ENCODE assay signal across 10 mouse cellular contexts in the genomic region with DNA sequence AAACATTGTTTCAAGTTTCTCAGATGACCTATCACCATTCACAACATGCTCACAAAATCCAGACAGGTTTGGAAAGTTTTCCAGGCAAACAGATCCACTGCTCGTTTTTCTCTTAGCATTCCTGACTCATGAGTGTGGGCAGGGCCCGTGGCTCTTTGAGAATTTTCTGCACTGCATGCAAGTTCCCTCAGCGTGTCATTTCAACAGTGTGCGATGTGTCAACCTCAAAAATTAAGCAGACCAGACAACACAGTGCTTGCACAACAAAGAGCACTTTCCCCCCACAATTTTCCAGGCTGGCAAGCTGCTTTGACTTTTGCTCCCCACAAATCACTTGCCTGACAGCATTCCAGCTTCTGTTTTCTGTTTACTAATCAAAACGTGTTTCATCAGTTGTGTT.
A peak's percentile ranks its signal among the peaks of the same experiment; 100 is the strongest.
DNase-seq lines count a peak whose midpoint lies in the region; ATAC-seq lines count a peak whose summit lies in the region.
"Had no signal": no experiment of that assay in that cellular context is flagged by ENCODE, and none has a peak within 500 bp of the region (broad histone marks: within the 10 kb centered on the region; RNA-seq: fewer than 3 reads in every experiment).

No protein-coding gene starts in this region.

- peak; percentile 3 for DNase-seq in kidney, adult 11 months
- no peak for DNase-seq in kidney, adult 18-20 months
- peak; percentile 6 to 13 for DNase-seq in right cerebral cortex, adult 2 months (ENCODE audit: low spot score in 2 of 2)
- no peak for DNase-seq in right cerebral cortex, postnatal 25 days
- DNase-seq in frontal cortex, postnatal 36 days (ENCODE audit: low spot score in 2 of 2): peak; percentile 8 to 10
- peak; percentile 5 for DNase-seq in yolk sac, embryonic 10.5 days (ENCODE audit: low spot score)
- no peak for DNase-seq in gastrocnemius, postnatal 36 days
- DNase-seq: heart, postnatal 14 days; right cerebral cortex, postnatal 14 days had no signal

- no peak for ATAC-seq in granulocyte monocyte progenitor cell, adult 5-6 weeks (replicated peaks; ENCODE audit: poor library complexity, severe bottlenecking)

- intact Hi-C loops in gastrocnemius, postnatal 36 days (cut with DNase I): no loop called here

Comparison
In these comparisons a context has a peak if more than half of its experiments do, and no peak if none do; other contexts are left out.
1. DNase-seq: peak in kidney, adult 11 months (single experiment), right cerebral cortex, adult 2 months (2 of 2), frontal cortex, postnatal 36 days (2 of 2) and yolk sac, embryonic 10.5 days (single experiment); none in kidney, adult 18-20 months (single experiment), right cerebral cortex, postnatal 25 days (single experiment) and gastrocnemius, postnatal 36 days (0 of 2).